Mouse (Mus musculus): Measurements from ENCODE around the gene Cryzl2. TPM values are rescaled to one million over a fixed set of nuclear protein-coding genes. Genes with fewer than 3 reads are reported as not detected.

Gene Cryzl2
- total RNA-seq, 2 experiments from 2014 or later: 3.7 to 5.0 TPM

GRCm38 (mm10) chr1:157443723-157444561 is 14.4 kb upstream of the Cryzl2 start:
- H3K27ac ChIP-seq: peak overlapping the region; percentile 88
- intact Hi-C loops (cut with DNase I): loop anchor here (1.0 to 2.0 kb wide), 3 partner anchors 27 to 75 kb away; partner anchors contain the start of gene Rasal2
- no peak overlapping the region for H3K4me3 ChIP-seq
- no peak for DNase-seq (ENCODE audit: extremely low spot score in 1 of 2, low spot score in 2 of 2)
- no peak for TF ChIP-seq CTCF (IDR thresholded peaks at IDR 0.05)

- Histone ChIP-seq H3K4me3 (no peak overlapping the region), H3K27ac (peak overlapping the region; percentile 88)
- no peak for DNase-seq (ENCODE audit: extremely low spot score in 1 of 2, low spot score in 2 of 2)
- intact Hi-C loops (cut with DNase I): loop anchor here (2.0 to 5.0 kb wide), 3 partner anchors 26 to 147 kb away; no protein-coding TSS in a partner anchor
- TF ChIP-seq CTCF (IDR thresholded peaks at IDR 0.05): no peak
These were observed 13.6 kb upstream of the Cryzl2 start for GRCm38 (mm10) chr1:157444632-157445300.

GRCm38 (mm10) chr1:157445398-157445910 is 12.9 kb upstream of the Cryzl2 start:
- no peak for DNase-seq (ENCODE audit: extremely low spot score in 1 of 2, low spot score in 2 of 2)
- Histone ChIP-seq H3K27ac (peak overlapping the region; percentile 48; the same call in 1 of the 2 replicates), H3K4me3 (no peak overlapping the region)
- no peak for TF ChIP-seq CTCF (IDR thresholded peaks at IDR 0.05)
- intact Hi-C loops (cut with DNase I): loop anchor here (2.0 to 5.0 kb wide), 3 partner anchors 25 to 148 kb away; no protein-coding TSS in a partner anchor

- peak; percentile 69 to 72 for DNase-seq (ENCODE audit: extremely low spot score in 1 of 2, low spot score in 2 of 2)
- intact Hi-C loops (cut with DNase I): loop anchor here (5.0 kb wide), 1 partner anchor 149 kb away; no protein-coding TSS in a partner anchor
- no peak overlapping the region for H3K4me3 ChIP-seq
- H3K27ac ChIP-seq: peak overlapping the region; percentile 48; the same call in 1 of the 2 replicates
- peak; percentile 70 for TF ChIP-seq CTCF (IDR thresholded peaks at IDR 0.05)
These were observed 12.1 kb upstream of the Cryzl2 start for GRCm38 (mm10) chr1:157446325-157446724.

DNA sequence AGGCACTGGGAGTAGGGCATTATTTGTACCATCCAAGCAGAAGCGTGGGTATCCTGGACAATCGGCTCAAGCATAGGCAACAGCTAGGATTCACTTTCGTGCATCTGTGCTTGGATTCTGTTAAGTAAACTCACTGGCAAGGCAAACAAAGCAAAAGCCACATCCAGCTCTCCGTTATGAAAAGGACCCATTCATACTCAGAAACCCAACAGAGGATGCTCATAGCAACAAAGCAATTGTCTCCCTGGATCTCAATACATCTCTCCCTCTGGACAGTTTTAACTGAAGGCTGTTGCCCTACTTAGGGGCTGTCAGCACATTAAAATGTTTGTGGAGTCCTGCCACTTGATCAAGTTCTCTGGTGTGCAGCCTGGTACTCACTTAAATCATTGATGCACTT is 11.2 kb upstream of the Cryzl2 start:
- DNase-seq (ENCODE audit: extremely low spot score in 1 of 2, low spot score in 2 of 2): no peak
- no peak for TF ChIP-seq CTCF (IDR thresholded peaks at IDR 0.05)
- intact Hi-C loops (cut with DNase I): loop anchor here (5.0 kb wide), 1 partner anchor 150 kb away; no protein-coding TSS in a partner anchor
- Histone ChIP-seq H3K4me3 (no peak overlapping the region), H3K27ac (peak overlapping the region; percentile 29; the same call in 1 of the 2 replicates)

- no peak for DNase-seq (ENCODE audit: extremely low spot score in 1 of 2, low spot score in 2 of 2)
- no peak overlapping the region for H3K27ac ChIP-seq
- intact Hi-C loops (cut with DNase I): loop anchor here (5.0 kb wide), 1 partner anchor 151 kb away; no protein-coding TSS in a partner anchor
- no peak overlapping the region for H3K4me3 ChIP-seq
- no peak for TF ChIP-seq CTCF (IDR thresholded peaks at IDR 0.05)
These were observed 10.1 kb upstream of the Cryzl2 start for GRCm38 (mm10) chr1:157448164-157448804.

- intact Hi-C loops (cut with DNase I): loop anchor here (5.0 kb wide), 1 partner anchor 151 kb away; no protein-coding TSS in a partner anchor
- TF ChIP-seq CTCF (IDR thresholded peaks at IDR 0.05): no peak
- no peak for DNase-seq (ENCODE audit: extremely low spot score in 1 of 2, low spot score in 2 of 2)
- Histone ChIP-seq H3K4me3 (no peak overlapping the region), H3K27ac (no peak overlapping the region)
These were observed 9.6 kb upstream of the Cryzl2 start for GRCm38 (mm10) chr1:157448805-157449188.

GRCm38 (mm10) chr1:157449532-157449931 is 8.8 kb upstream of the Cryzl2 start:
- intact Hi-C loops (cut with DNase I): loop anchor here (5.0 kb wide), 1 partner anchor 152 kb away; no protein-coding TSS in a partner anchor
- H3K4me3 ChIP-seq: no peak overlapping the region

DNA sequence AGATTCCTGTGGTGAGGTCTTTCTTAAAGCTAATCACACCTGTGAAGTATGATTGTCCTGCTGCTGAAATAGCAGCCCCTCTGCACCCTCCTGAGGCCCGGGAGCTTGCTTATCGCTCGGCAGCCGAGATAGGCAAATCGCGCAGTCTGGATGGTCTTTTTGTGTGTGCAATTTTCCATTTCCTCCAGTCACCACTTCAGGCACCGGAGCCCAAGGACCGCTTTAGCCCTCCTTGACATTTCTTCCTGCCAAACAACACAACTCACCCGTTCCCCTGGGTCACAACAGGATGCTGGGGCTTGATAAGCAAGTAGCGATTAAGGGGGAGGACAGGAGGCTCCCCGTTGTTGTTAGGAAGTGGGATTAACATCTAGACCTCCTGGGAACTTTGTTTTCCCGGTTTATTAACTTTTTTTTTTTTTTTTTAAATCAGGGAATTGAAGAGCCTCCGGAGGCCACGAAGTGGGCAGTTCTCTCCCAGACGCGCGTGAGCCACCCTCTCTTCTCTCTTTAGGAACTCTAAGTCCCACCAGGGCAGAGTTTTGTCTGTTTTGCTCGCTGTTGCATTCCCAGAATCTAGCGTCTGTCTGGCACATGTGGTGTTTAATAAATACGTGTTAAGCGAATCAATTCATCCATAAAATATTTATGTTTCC is 8.3 kb upstream of the Cryzl2 start:
- Histone ChIP-seq H3K4me3 (no peak overlapping the region), H3K27ac (no peak overlapping the region)
- intact Hi-C loops (cut with DNase I): loop anchor here (5.0 to 10.0 kb wide), 2 partner anchors 153 to 365 kb away; no protein-coding TSS in a partner anchor
- no peak for DNase-seq (ENCODE audit: extremely low spot score in 1 of 2, low spot score in 2 of 2)
- no peak for TF ChIP-seq CTCF (IDR thresholded peaks at IDR 0.05)

More at GRCm38 (mm10) chr1:157449532-157449931, 8.8 kb upstream of the Cryzl2 start:
- no peak for TF ChIP-seq CTCF (IDR thresholded peaks at IDR 0.05)
- no peak overlapping the region for H3K27ac ChIP-seq
- no peak for DNase-seq (ENCODE audit: extremely low spot score in 1 of 2, low spot score in 2 of 2)

- no peak for TF ChIP-seq CTCF (IDR thresholded peaks at IDR 0.05)
These were observed 6.1 kb upstream of the Cryzl2 start for GRCm38 (mm10) chr1:157452284-157452683.

More at GRCm38 (mm10) chr1:157452284-157452683, 6.1 kb upstream of the Cryzl2 start:
- no peak overlapping the region for H3K4me3 ChIP-seq
- no peak overlapping the region for H3K27ac ChIP-seq
- DNase-seq (ENCODE audit: extremely low spot score in 1 of 2, low spot score in 2 of 2): no peak
- intact Hi-C loops (cut with DNase I): loop anchor here (10.0 kb wide), 1 partner anchor 367 kb away; no protein-coding TSS in a partner anchor

Data from left cerebral cortex, adult 2 months (tissue).